Mouse (Mus musculus) midbrain, postnatal 0 days (tissue): Measurements from ENCODE around the gene Msantd3. TPM values are rescaled to one million over a fixed set of nuclear protein-coding genes. Genes with fewer than 3 reads are reported as not detected.

ENCODE experiments used
- ATAC-seq: fragments of 200-750 bp; cut with Nextera tagmentation; 2 replicates; pipeline ENCODE4 v1.8.0; 2017; ENCODE audit warnings: moderate number of reproducible peaks, mild to moderate bottlenecking, moderate TSS enrichment, moderate library complexity; ENCODE audit not compliant: low FRiP score
- DNase-seq: peaks from one replicate; pipeline ENCODE4 v3.0.0-alpha.2; 2015; ENCODE audit warnings: low spot score
- H3K27ac ChIP-seq: fragments of 300-500 bp; sonication (generic); 2 replicates; pipeline ENCODE4 v1.5.1; 2014; ENCODE audit warnings: low read depth, mild to moderate bottlenecking, low read length, mixed read lengths
- H3K27me3 ChIP-seq: fragments of 300-500 bp; sonication (generic); 2 replicates; pipeline ENCODE4 v1.6.1; 2014; ENCODE audit warnings: low read length, control low read depth, mixed read lengths; ENCODE audit not compliant: insufficient read depth
- H3K36me3 ChIP-seq: fragments of 300-500 bp; sonication (generic); 2 replicates; pipeline ENCODE4 v1.6.1; 2014; ENCODE audit warnings: low read length, control low read depth, mixed read lengths; ENCODE audit not compliant: insufficient read depth
- H3K4me1 ChIP-seq: fragments of 300-500 bp; sonication (generic); 2 replicates; pipeline ENCODE4 v1.6.1; 2014; ENCODE audit warnings: mild to moderate bottlenecking, control low read depth, antibody characterized with exemption, low read length, mixed read lengths; ENCODE audit not compliant: insufficient read depth
- H3K4me2 ChIP-seq: fragments of 300-500 bp; sonication (generic); 2 replicates; pipeline ENCODE4 v1.6.1; 2014; ENCODE audit warnings: low read depth, mild to moderate bottlenecking, low read length, mixed read lengths; ENCODE audit not compliant: poor library complexity, severe bottlenecking
- H3K4me3 ChIP-seq: fragments of 300-500 bp; sonication (generic); 2 replicates; pipeline ENCODE4 v1.5.1; 2014; ENCODE audit warnings: low read depth, mild to moderate bottlenecking, low read length, moderate library complexity
- H3K9ac ChIP-seq: fragments of 300-500 bp; sonication (generic); replicated peaks from 2 replicates; pipeline ENCODE4 v1.6.1; 2014; ENCODE audit warnings: mild to moderate bottlenecking, low read length, moderate library complexity, mixed read lengths; ENCODE audit not compliant: poor library complexity, severe bottlenecking
- H3K9me3 ChIP-seq: fragments of 300-500 bp; sonication (generic); 2 replicates; pipeline ENCODE4 v1.6.1; 2016; ENCODE audit warnings: low read length, control low read depth
- CTCF ChIP-seq: IDR thresholded peaks from 2 replicates; pipeline ENCODE4 v1.5.1; 2016; ENCODE audit warnings: antibody characterized with exemption, mild to moderate bottlenecking
- WGBS: fragments of 180-500 bp; shearing (Covaris S2); extraction: QIAGEN DNeasy Blood & Tissue Kit; methylation state at CpG from one replicate; pipeline ENCODE4 v1.1.7; 2014; 5-methylcytosine and 5-hydroxymethylcytosine counted together
- polyA plus RNA-seq: library from polyadenylated mRNA; unstranded; fragments of >200 nt; fragmentation: Nextera tagmentation; extraction: Ambion mirVana; gene quantifications from 2 replicates; pipeline ENCODE4 v1.2.1, GENCODE M21; 2015
- total RNA-seq: library from RNA; depleted of rRNA; stranded (reverse); fragments of >200 nt; gene quantifications from 2 replicates; pipeline ENCODE4 v1.2.3, GENCODE M21; 2014

The Msantd3 gene
- total and polyA plus RNA-seq, 2 experiments from 2014 or later: 27.0 to 30.3 TPM

- Histone ChIP-seq H3K4me1 (no peaks in the 10 kb centered on the region), H3K27me3 (no peaks in the 10 kb centered on the region), H3K27ac (no peak overlapping the region), H3K36me3 (peaks cover 25% of the 10 kb centered on the region), H3K4me2 (no peak overlapping the region), H3K4me3 (no peak overlapping the region), H3K9me3 (no peaks in the 10 kb centered on the region), H3K9ac (no peak overlapping the region)
- 40% methylated on average over 3 of the region's 3 CpGs for WGBS
- no peak for ATAC-seq
- TF ChIP-seq CTCF: peak; percentile 71
- DNase-seq: peak; percentile 57
Measured at GRCm38 (mm10) chr4:48555729-48556128, 16.0 kb downstream of the Msantd3 start.

DNA sequence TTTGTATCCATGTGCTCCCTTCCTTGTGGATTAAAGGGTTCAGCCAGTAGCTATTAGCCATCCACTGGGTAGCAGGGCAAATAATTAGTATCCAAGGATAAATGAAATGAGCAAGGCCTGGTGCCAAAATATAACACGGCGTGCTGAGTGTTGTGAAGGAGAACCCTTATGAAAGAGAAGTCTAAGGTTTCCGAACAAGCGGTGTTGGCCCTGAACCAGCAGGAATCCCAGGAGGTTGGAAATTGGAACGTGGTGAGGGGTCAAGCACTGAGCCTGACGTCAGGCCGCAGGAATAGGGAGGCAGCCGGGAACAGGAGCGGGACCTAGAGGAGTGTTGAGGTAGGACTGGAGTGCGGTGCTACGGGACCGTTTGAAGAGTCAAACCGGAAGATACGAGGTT is 19.9 kb downstream of the Msantd3 start:
- Histone ChIP-seq H3K9ac (no peak overlapping the region), H3K27ac (no peak overlapping the region), H3K4me3 (no peak overlapping the region), H3K36me3 (peaks cover 19% of the 10 kb centered on the region), H3K4me1 (no peaks in the 10 kb centered on the region), H3K9me3 (no peaks in the 10 kb centered on the region), H3K4me2 (no peak overlapping the region), H3K27me3 (no peaks in the 10 kb centered on the region)
- no peak for DNase-seq
- WGBS: 78% methylated on average over 14 of the region's 14 CpGs
- no peak for TF ChIP-seq CTCF
- ATAC-seq: no peak

- H3K9me3 ChIP-seq: no peaks in the 10 kb centered on the region
- H3K4me3 ChIP-seq: no peak overlapping the region
- 94% methylated on average over 8 of the region's 8 CpGs for WGBS
- no peak overlapping the region for H3K4me2 ChIP-seq
- DNase-seq (no peak), ATAC-seq (no peak)
- H3K27ac ChIP-seq: no peak overlapping the region
- H3K36me3 ChIP-seq: peaks cover 14% of the 10 kb centered on the region
- H3K9ac ChIP-seq: no peak overlapping the region
- TF ChIP-seq CTCF: no peak
- no peaks in the 10 kb centered on the region for H3K4me1 ChIP-seq
- no peaks in the 10 kb centered on the region for H3K27me3 ChIP-seq
Measured at GRCm38 (mm10) chr4:48561824-48562223, 22.1 kb downstream of the Msantd3 start.

- Histone ChIP-seq H3K9ac (no peak overlapping the region), H3K27ac (no peak overlapping the region), H3K27me3 (no peaks in the 10 kb centered on the region), H3K9me3 (no peaks in the 10 kb centered on the region), H3K36me3 (peaks cover 12% of the 10 kb centered on the region), H3K4me3 (no peak overlapping the region), H3K4me1 (no peaks in the 10 kb centered on the region), H3K4me2 (no peak overlapping the region)
- ATAC-seq (no peak), DNase-seq (no peak)
- no peak for TF ChIP-seq CTCF
Measured at GRCm38 (mm10) chr4:48564962-48565361, 25.2 kb downstream of the Msantd3 start.

DNA sequence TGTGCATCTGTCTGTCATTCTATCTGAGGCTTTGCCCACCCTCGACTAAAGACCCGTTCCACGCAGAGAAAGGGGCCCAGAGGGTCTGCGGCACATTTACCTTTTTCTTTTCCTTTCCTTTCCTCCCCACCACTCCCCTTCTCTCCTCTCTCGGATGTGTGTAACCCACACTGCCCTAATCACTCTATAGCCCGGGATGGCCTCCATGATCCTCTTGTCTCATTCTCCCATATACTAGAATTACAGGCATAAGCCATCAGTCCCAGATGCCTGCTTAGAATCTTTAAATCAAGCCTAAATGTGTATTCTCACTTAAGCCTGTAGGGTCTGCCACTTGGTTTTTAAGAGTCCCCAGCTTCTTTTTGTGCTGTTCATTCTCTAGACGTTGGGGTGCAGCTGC is 36.6 kb downstream of the Msantd3 start:
- no peak for DNase-seq
- WGBS: 85% methylated on average over 7 of the region's 7 CpGs

GRCm38 (mm10) chr4:48577831-48578230 is 38.1 kb downstream of the Msantd3 start:
- no peak for DNase-seq
- no peak for TF ChIP-seq CTCF
- 94% methylated on average over 1 of the region's 1 CpGs for WGBS
- ATAC-seq: no peak
- Histone ChIP-seq H3K4me1 (no peaks in the 10 kb centered on the region), H3K9ac (no peak overlapping the region), H3K27ac (no peak overlapping the region), H3K27me3 (no peaks in the 10 kb centered on the region), H3K4me2 (no peak overlapping the region), H3K36me3 (no peaks in the 10 kb centered on the region), H3K4me3 (no peak overlapping the region), H3K9me3 (no peaks in the 10 kb centered on the region)

More for the DNA sequence above, 36.6 kb downstream of the Msantd3 start:
- no peak overlapping the region for H3K4me2 ChIP-seq
- H3K4me3 ChIP-seq: no peak overlapping the region
- no peak for TF ChIP-seq CTCF
- no peak overlapping the region for H3K9ac ChIP-seq
- no peak overlapping the region for H3K27ac ChIP-seq
- no peaks in the 10 kb centered on the region for H3K9me3 ChIP-seq
- H3K36me3 ChIP-seq: no peaks in the 10 kb centered on the region
- no peaks in the 10 kb centered on the region for H3K27me3 ChIP-seq
- no peak for ATAC-seq
- no peaks in the 10 kb centered on the region for H3K4me1 ChIP-seq

- no peaks in the 10 kb centered on the region for H3K36me3 ChIP-seq
- no peaks in the 10 kb centered on the region for H3K4me1 ChIP-seq
- H3K4me2 ChIP-seq: no peak overlapping the region
- no peaks in the 10 kb centered on the region for H3K27me3 ChIP-seq
- WGBS: 53% methylated on average over 4 of the region's 4 CpGs
- no peak overlapping the region for H3K4me3 ChIP-seq
- no peak overlapping the region for H3K27ac ChIP-seq
- ATAC-seq: no peak
- TF ChIP-seq CTCF: no peak
- no peak overlapping the region for H3K9ac ChIP-seq
- H3K9me3 ChIP-seq: no peaks in the 10 kb centered on the region
- peak; percentile 17 for DNase-seq
Measured at GRCm38 (mm10) chr4:48578399-48578798, 38.7 kb downstream of the Msantd3 start.
